Mouse (Mus musculus): Measurements from ENCODE around the gene Rfx8.
"Not testable (repeated sequence)": the region's sequence is repeated elsewhere in the genome, so short reads cannot be mapped to it uniquely, and the experiment has no call there.

Gene Rfx8

GRCm38 (mm10) chr1:39694756-39695155, 26.0 kb downstream of the Rfx8 start:
- DNase-seq (ENCODE audit: low read depth, low spot score) = no peak

GRCm38 (mm10) chr1:39691974-39692373, 28.8 kb downstream of the Rfx8 start:
- no peak for DNase-seq (ENCODE audit: low read depth, low spot score)

DNA sequence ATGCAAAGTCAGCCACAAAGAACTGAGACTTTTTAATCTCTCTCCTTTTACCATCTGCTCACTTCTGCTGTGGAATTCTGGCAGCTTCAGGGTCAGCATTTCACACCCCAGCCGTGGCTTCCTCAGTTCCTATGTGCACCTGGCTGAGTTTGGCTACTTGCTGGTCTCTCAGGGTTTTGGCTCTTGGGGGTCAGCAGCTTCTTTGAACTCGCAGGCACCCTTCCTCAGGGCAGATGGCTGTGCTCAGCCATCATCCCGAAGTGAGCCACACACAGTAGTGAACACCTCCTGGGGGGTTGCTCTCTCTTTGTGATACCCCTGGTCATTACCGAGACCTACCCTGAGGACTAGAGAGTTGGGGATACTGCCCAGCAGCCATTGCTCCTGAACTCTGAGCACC, 29.7 kb downstream of the Rfx8 start:
- no peak for DNase-seq (ENCODE audit: low read depth, low spot score)

- no peak for DNase-seq (ENCODE audit: low read depth, low spot score)
Observed at GRCm38 (mm10) chr1:39688573-39688972, 32.2 kb downstream of the Rfx8 start.

- no peak for DNase-seq (ENCODE audit: low read depth, low spot score)
Observed at GRCm38 (mm10) chr1:39687279-39687678, 33.5 kb downstream of the Rfx8 start.

DNA sequence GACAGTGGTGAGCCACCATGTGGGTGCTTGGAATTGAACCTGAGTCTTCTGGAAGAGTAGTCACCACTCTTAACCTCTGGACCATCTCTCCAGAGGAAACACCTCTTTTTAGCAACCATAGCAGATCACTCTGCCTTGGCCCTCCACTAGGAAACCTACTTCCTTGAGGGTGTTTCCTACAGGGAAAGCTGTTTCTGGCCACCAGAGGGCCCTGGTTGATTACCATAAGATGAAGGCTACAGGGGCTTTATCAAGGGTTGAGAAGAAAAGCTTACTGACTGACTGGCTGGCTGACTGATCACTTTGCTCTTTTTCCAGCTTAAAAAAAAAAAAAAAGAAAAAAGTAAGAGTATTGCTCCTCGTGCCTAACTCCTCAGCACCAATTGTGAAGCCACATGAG, 35.0 kb downstream of the Rfx8 start:
- peak; percentile 63 for DNase-seq (ENCODE audit: low read depth, low spot score)

GRCm38 (mm10) chr1:39681638-39682037, 39.2 kb downstream of the Rfx8 start:
- no peak for DNase-seq (ENCODE audit: low read depth, low spot score)

GRCm38 (mm10) chr1:39680546-39680945, 40.3 kb downstream of the Rfx8 start:
- no peak for DNase-seq (ENCODE audit: low read depth, low spot score)

DNA sequence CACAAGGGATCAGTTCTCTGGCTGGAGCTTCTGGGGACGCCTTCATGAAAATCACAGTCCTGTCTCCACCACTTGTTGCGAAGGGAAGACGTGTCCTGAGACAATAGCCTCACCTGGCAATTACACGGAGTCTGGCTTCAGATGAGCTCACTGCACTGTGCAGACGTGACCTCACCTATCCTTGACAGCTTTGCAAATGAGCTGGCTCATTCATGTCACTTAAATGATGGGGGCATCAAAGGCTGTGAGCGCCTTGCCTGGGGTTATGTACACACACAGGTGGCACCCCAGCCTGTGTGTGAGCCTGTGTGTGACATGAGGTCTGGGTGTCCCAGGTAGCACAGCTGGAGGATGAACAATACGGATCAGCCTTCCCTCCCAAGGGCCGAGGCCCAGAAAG, 41.9 kb downstream of the Rfx8 start:
- DNase-seq (ENCODE audit: low read depth, low spot score) = no peak

GRCm38 (mm10) chr1:39676221-39676876, 44.4 kb downstream of the Rfx8 start:
- no peak for DNase-seq (ENCODE audit: low read depth, low spot score)

DNA sequence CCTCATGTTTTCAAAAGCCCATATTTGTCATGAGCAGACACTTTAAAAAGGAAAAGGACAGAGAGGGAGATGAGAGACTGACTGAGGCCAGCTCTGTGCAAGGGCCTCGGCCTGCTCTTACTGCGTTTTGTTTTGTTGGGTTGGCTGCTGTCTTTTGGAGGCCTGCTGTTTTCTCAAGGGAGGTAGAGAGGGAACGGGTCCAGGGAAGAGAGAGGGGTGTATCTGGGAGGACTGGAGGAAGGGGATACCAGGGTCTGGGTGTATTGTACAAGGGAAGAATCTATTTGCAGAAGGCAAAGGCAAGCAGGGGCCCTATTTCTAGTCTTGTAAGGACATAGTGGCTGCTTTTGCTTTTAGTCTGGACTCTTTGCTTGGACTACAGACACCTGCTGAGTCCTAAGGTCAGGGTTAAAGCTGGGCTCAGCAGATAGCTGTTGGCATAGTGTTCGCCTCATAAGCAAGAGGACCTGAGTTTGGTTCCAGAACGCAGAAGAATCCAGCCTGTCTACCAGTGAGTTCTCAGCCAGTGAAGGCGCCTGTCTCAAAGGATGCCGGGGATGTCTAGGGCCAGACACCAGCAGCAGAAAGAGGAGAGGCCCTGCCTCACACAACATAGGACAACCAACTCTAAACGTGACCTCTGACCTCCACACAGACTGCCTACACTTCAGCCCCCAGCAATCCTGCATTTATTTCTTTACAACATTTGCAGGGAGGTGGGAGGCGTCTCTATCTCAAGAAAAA, 48.3 kb downstream of the Rfx8 start:
- no peak for DNase-seq (ENCODE audit: low read depth, low spot score)

GRCm38 (mm10) chr1:39670211-39670935, 50.4 kb downstream of the Rfx8 start:
- no peak for DNase-seq (ENCODE audit: low read depth, low spot score)

GRCm38 (mm10) chr1:39666751-39667252, 54.0 kb downstream of the Rfx8 start:
- no peak for DNase-seq (ENCODE audit: low read depth, low spot score)

- DNase-seq (ENCODE audit: low read depth, low spot score) = no peak
Observed at GRCm38 (mm10) chr1:39664039-39664625, 56.7 kb downstream of the Rfx8 start.

DNA sequence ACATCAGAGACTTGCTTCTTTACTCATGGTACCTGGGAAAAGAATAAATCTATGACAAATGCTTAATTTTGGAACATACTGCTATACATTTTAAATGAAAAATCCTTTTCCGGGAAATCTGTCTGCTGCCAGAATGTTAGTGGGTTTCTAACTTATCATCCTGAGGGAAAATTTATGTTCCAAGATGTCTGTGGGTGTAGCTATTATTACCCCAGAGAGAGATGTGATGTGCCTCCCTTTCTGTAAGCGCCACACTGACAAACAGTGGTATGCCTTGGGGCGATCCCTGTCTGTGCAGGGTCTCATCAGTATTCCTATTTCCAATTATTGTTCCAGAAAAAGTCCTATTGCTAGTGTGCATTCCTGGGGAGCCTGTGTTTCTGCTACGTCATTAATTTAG, 57.7 kb downstream of the Rfx8 start:
- no peak for DNase-seq (ENCODE audit: low read depth, low spot score)

DNA sequence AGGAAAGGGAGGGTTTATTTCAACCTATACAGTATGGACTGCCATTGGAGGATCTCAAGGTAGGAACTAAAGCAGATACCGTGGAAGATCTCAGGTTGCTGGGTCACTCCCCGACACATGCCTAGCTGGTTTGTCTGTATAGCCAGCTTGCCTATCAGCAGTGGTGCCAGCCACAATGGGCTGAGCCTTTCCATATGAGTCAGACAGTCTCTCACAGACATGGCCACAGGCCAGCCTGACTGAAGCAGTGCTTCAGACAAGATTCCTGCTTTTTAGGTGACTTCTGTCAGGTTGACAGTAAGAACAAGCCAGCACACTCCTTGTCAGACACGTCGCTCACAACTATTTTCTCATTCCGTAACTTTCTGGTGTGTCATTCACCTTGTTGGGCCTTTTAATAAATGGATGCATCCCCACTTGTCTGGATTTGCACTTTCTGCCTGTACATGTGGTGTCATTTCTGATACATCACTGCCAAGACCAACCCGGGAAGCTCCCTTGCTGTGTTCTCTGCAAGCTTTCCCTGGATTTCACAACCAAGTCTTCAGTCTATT, 63.7 kb downstream of the Rfx8 start:
- DNase-seq (ENCODE audit: low read depth, low spot score) = no peak

GRCm38 (mm10) chr1:39654901-39655300, 65.9 kb downstream of the Rfx8 start:
- DNase-seq (ENCODE audit: low read depth, low spot score) = not testable (repeated sequence)

GRCm38 (mm10) chr1:39653028-39653427, 67.8 kb downstream of the Rfx8 start:
- no peak for DNase-seq (ENCODE audit: low read depth, low spot score)

GRCm38 (mm10) chr1:39651241-39651548, 69.6 kb downstream of the Rfx8 start, which contains the start of gene Creg2:
TSS of gene Creg2 (minus strand) at chr1:39651474.
- DNase-seq (ENCODE audit: low read depth, low spot score) = no peak

- peak; percentile 43 for DNase-seq (ENCODE audit: low read depth, low spot score)
Observed at GRCm38 (mm10) chr1:39650435-39651240, 70.2 kb downstream of the Rfx8 start.
